Mouse (Mus musculus) lung, embryonic 16.5 days (tissue): Measurements from ENCODE around the gene Rundc3a. TPM values are rescaled to one million over a fixed set of nuclear protein-coding genes. Genes with fewer than 3 reads are reported as not detected.
"Not testable (repeated sequence)": the region's sequence is repeated elsewhere in the genome, so short reads cannot be mapped to it uniquely, and the experiment has no call there.

ENCODE experiments used
- ATAC-seq: fragments of 200-750 bp; cut with Nextera tagmentation; 2 replicates; pipeline ENCODE4 v1.8.0; 2017; ENCODE audit warnings: low read depth, mild to moderate bottlenecking, moderate library complexity
- H3K27ac ChIP-seq: fragments of 300-500 bp; sonication (generic); 2 replicates; pipeline ENCODE4 v1.5.1; 2014; ENCODE audit warnings: mild to moderate bottlenecking, control low read depth, low read length
- H3K27me3 ChIP-seq: fragments of 300-500 bp; sonication (generic); 2 replicates; pipeline ENCODE4 v1.6.1; 2014; ENCODE audit warnings: low read depth, low read length, mixed read lengths; ENCODE audit not compliant: control insufficient read depth, insufficient read depth
- H3K36me3 ChIP-seq: fragments of 300-500 bp; sonication (generic); 2 replicates; pipeline ENCODE4 v1.6.1; 2014; ENCODE audit warnings: low read length; ENCODE audit not compliant: control insufficient read depth, insufficient read depth
- H3K4me1 ChIP-seq: fragments of 300-500 bp; sonication (generic); replicated peaks from 2 replicates; pipeline ENCODE4 v1.6.1; 2014; ENCODE audit warnings: low read length, mixed read lengths; ENCODE audit not compliant: control insufficient read depth, insufficient read depth
- H3K4me2 ChIP-seq: fragments of 300-500 bp; sonication (generic); 2 replicates; pipeline ENCODE4 v1.6.1; 2014; ENCODE audit warnings: low read depth, low read length, control low read depth
- H3K4me3 ChIP-seq: fragments of 300-500 bp; sonication (generic); 2 replicates; pipeline ENCODE4 v1.5.1; 2014; ENCODE audit warnings: mild to moderate bottlenecking, low read length, control low read depth
- H3K9ac ChIP-seq: fragments of 300-500 bp; sonication (generic); 2 replicates; pipeline ENCODE4 v1.6.1; 2014; ENCODE audit warnings: low read length, control low read depth
- H3K9me3 ChIP-seq: fragments of 300-500 bp; sonication (generic); 2 replicates; pipeline ENCODE4 v1.6.1; 2016; ENCODE audit warnings: low read length; ENCODE audit not compliant: control insufficient read depth
- WGBS: fragments of 180-500 bp; shearing (Covaris S2); extraction: QIAGEN DNeasy Blood & Tissue Kit; methylation state at CpG from one replicate; pipeline ENCODE4 v1.1.7; 2014; 5-methylcytosine and 5-hydroxymethylcytosine counted together
- polyA plus RNA-seq: library from polyadenylated mRNA; unstranded; fragments of >200 nt; fragmentation: Nextera tagmentation; extraction: Ambion mirVana; gene quantifications from 2 replicates; pipeline ENCODE4 v1.2.1, GENCODE M21; 2015

Rundc3a gene
- polyA plus RNA-seq, 1 experiment from 2014 or later: 1.8 TPM

DNA sequence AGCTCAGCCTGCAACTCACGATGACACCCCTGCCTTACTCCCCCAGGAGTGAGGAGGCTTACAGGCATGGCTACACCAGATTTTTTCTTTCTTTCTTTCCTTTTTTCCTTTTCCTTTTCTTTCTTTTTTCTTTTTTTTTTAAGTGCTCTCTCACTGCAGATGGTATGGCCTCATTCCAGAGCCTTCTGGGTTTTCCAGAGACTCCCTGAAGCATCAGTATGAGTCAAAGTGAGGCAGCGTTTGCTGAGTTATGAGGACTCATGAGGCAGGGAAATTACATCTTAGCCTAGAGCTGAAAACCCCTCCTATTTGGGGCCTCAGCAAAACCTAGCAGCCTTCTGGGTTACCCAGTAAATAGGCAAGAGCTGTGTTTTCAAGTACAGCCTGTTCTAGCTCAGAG, 8.8 kb upstream of the Rundc3a start:
- no peaks in the 10 kb centered on the region for H3K27me3 ChIP-seq
- H3K27ac ChIP-seq: no peak overlapping the region
- H3K4me1 ChIP-seq: no peaks in the 10 kb centered on the region
- H3K36me3 ChIP-seq: no peaks in the 10 kb centered on the region
- WGBS: 68% methylated on average over 2 of the region's 2 CpGs
- no peak overlapping the region for H3K4me3 ChIP-seq
- H3K9ac ChIP-seq: no peak overlapping the region
- no peaks in the 10 kb centered on the region for H3K9me3 ChIP-seq
- no peak for ATAC-seq
- H3K4me2 ChIP-seq: no peak overlapping the region

DNA sequence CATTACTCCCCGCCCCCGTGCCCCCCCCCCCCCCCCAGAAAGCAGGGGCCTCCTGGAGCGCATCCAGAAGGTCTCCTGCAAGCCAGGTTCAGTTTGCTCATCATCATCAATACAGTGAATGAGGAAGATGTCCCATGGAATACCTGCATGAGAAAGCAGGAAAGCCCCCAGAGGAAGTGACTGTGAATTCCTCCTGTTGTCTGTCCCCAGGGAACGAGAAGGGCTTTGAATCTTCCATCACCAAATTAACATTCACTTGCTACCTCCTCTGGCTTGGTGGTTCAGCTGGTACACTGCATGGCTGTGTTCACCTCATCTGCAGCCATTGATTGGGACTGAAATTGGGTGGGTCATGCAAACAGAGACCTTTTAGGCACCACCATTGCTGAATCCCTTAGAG, 8.1 kb upstream of the Rundc3a start:
- H3K9ac ChIP-seq: no peak overlapping the region
- no peaks in the 10 kb centered on the region for H3K4me1 ChIP-seq
- 45% methylated on average over 4 of the region's 4 CpGs for WGBS
- no peak overlapping the region for H3K4me3 ChIP-seq
- ATAC-seq: no peak
- no peak overlapping the region for H3K27ac ChIP-seq
- H3K27me3 ChIP-seq: no peaks in the 10 kb centered on the region
- no peaks in the 10 kb centered on the region for H3K36me3 ChIP-seq
- no peaks in the 10 kb centered on the region for H3K9me3 ChIP-seq
- no peak overlapping the region for H3K4me2 ChIP-seq

DNA sequence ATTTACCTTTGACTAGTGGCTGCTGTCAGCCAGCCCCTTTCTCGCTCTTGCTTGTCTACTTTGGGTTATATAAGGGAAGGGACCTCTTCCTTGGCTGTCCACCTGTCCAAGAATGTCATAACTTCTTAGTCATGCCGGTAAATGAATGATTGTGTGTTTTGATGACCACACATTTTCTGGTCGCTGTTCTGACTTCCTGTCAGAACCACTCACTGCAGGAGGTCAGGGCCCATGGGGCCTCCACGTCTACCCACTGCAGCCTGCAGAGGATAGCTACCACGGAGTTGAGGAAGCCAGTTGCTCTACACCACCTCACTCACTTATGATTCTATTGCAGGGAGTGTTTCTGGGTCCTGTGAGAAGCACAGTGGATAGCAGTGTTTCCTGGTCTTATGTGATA, 7.1 kb upstream of the Rundc3a start:
- no peaks in the 10 kb centered on the region for H3K9me3 ChIP-seq
- WGBS: 48% methylated on average over 5 of the region's 5 CpGs

DNA sequence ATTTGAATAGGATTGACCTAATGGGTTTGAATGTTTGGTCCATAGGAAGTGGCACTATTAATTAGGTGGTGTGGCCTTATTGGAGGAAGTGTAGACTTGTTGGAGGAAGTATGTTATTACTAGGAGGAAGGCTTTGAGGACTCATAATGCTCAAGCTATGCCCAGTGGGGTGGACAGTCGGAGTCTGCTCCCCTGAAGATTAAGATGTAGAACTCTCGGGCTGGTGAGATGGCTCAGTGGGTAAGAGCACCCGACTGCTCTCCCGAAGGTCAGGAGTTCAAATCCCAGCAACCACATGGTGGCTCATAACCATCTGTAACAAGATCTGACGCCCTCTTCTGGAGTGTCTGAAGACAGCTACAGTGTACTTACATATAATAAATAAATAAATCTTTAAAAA, 3.8 kb upstream of the Rundc3a start:
- H3K4me3 ChIP-seq, H3K9ac ChIP-seq, H3K27me3 ChIP-seq, ATAC-seq, H3K36me3 ChIP-seq, H3K27ac ChIP-seq, H3K9me3 ChIP-seq, H3K4me2 ChIP-seq: not testable (repeated sequence)
- 77% methylated on average over 4 of the region's 5 CpGs for WGBS
- H3K4me1 ChIP-seq: peaks cover 17% of the 10 kb centered on the region

More for the DNA sequence above, 7.1 kb upstream of the Rundc3a start:
- Histone ChIP-seq H3K27me3 (no peaks in the 10 kb centered on the region), H3K36me3 (no peaks in the 10 kb centered on the region), H3K4me3 (no peak overlapping the region), H3K9ac (no peak overlapping the region), H3K27ac (no peak overlapping the region), H3K4me2 (no peak overlapping the region), H3K4me1 (no peaks in the 10 kb centered on the region)
- ATAC-seq: no peak

DNA sequence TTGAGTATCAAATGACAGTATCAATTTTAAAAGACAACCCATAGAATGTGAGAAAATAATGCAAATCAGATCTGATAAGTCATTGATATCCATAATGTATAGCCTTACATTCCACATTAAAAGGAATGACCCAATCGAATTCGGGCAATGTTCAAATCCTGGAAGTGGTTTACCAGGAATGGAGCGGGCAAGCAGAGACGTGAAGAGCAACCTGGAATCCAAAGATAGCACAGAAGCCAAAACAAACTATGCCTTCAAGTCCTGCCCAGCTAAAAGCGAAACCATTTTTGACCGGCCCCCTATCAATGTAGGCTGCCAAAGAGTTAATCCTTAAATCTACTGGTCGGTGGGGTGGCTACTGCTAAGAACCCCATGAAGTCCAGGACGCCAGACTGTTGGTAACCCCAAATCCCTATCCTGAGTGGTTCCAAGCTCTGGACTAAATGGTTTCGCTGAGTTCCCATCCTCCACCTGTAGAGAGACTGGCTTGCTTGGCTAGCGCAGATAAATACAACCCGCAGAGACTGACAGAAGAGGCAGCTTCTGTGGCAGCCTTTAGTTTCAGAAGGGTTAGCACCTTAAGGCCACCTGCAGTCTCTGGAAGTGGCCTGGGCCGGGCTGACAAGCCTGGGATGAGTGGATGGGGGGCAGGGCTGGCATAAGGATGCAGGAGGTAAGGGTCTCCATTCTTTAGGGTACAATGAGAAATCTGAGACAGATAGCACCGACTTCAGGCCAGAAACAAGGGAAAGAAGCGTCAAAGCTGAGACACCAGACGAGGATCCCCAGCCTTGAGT, 564 bp upstream of the Rundc3a start:
- Histone ChIP-seq H3K27me3 (peaks cover 21% of the 10 kb centered on the region), H3K36me3 (no peaks in the 10 kb centered on the region), H3K4me2 (peak overlapping the region; percentile 88), H3K4me1 (peaks cover 17% of the 10 kb centered on the region), H3K4me3 (peak overlapping the region; percentile 48), H3K27ac (no peak overlapping the region), H3K9ac (no peak overlapping the region), H3K9me3 (no peaks in the 10 kb centered on the region; the same call in 1 of the 2 replicates)
- WGBS: 15% methylated on average over 15 of the region's 15 CpGs
- peak; percentile 32; the same call in 1 of the 2 replicates for ATAC-seq

DNA sequence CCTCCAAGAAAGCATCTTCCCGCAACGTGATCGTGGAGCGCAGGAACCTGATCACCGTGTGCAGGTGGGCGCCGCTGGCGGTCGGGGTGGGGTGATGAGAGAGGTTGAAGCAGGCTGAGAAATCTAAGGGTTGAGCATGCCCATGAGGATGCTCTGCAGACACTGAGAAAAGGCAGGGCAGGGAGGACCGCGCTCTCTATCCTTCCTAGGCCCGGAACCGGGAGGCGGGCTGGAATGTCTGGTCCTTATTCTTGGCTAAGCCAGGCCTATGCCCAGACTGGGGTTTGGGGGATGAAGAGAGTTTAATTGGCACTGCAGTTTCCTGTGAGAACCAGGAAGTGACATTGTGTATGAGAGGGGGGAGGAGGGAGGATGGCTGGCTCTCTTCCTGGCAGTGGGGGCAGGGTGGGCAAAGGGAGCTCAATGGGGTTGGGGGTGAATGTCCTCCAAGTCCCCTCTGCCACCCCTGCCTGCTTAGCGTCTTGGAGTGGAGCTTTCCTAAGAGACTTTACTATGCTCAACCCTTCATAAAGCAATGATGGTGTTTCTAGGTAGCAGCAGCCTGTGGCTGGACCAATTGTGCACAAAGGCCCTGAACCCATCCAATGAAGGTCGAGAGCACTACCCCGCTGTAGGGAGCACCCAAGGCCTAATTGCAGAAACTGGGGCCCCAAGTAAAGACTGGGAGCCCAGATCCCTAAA, 667 bp downstream of the Rundc3a start:
- no peak overlapping the region for H3K27ac ChIP-seq
- H3K9ac ChIP-seq: peak overlapping the region; percentile 43
- no peaks in the 10 kb centered on the region for H3K36me3 ChIP-seq
- ATAC-seq: 0 out of 2 replicates have a peak, but pooled peaks have one; percentile 15
- H3K27me3 ChIP-seq: peaks cover 30% of the 10 kb centered on the region
- H3K4me2 ChIP-seq: peak overlapping the region; percentile 88
- peaks cover 17% of the 10 kb centered on the region for H3K4me1 ChIP-seq
- 7% methylated on average over 17 of the region's 17 CpGs for WGBS
- peak overlapping the region; percentile 48 for H3K4me3 ChIP-seq
- no peaks in the 10 kb centered on the region; the same call in 1 of the 2 replicates for H3K9me3 ChIP-seq

DNA sequence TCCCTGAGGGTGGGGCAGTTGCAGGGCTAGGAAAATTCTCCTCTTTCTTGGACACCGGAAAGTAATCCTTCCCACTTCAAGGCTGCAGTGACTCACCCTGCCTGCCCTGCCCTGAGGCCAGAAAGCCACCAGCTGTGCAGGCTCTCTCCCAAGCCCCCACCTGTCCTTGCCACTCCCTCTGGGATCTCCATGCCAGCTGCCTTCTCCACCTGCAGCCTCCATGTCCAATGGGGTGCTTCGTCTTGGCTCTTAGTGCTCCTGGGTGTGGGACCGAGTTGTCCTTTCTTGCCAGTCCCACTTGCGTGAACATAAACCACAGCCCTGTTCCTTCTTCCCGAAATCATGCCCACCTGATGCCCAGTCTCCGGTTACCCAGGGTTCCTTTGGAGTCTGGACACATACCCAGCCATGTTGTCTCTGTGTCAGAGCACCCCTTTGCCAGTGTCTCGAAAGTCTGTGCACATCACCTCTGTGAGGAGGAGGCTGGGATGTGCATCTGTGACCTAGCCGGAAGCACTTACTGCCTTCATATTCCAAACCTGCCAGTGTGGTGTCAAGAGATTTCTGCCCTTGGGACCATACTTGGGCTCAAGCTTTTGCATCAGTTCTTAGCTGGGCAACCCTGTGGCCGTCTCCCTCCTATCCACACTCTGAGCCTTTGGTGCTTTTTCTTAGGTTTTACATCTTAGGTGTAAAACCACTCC, 1.4 kb downstream of the Rundc3a start:
- Histone ChIP-seq H3K4me3 (no peak overlapping the region), H3K27ac (no peak overlapping the region), H3K9ac (no peak overlapping the region), H3K4me2 (no peak overlapping the region), H3K9me3 (no peaks in the 10 kb centered on the region; the same call in 1 of the 2 replicates), H3K4me1 (peaks cover 24% of the 10 kb centered on the region), H3K36me3 (no peaks in the 10 kb centered on the region), H3K27me3 (peaks cover 37% of the 10 kb centered on the region)
- ATAC-seq: no peak
- 77% methylated on average over 9 of the region's 9 CpGs for WGBS

DNA sequence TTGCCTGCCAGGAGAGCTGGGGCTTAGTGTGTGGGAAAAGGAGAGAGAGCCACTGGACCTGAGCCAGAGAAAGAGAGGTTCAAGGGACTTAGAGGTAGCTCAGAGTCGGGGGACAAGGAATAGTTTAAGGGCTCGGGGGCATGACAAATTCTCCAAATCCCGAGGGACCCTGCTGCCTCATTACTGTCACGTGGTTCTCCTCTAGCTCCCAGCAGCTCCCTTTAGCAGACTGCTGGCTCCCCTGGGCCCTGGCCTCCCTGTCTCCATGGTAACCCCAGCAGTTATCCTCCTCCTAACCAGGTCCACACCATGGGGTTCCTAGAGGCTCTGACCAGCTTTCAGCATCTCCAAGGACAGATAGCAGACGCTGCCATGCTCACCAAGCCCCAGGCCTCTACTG, 2.0 kb downstream of the Rundc3a start:
- Histone ChIP-seq H3K4me3 (no peak overlapping the region), H3K9me3 (no peaks in the 10 kb centered on the region; the same call in 1 of the 2 replicates), H3K9ac (no peak overlapping the region), H3K27me3 (peaks cover 44% of the 10 kb centered on the region), H3K36me3 (no peaks in the 10 kb centered on the region), H3K4me2 (no peak overlapping the region), H3K27ac (no peak overlapping the region), H3K4me1 (peaks cover 29% of the 10 kb centered on the region)
- WGBS: 12% methylated on average over 5 of the region's 5 CpGs
- ATAC-seq: no peak

DNA sequence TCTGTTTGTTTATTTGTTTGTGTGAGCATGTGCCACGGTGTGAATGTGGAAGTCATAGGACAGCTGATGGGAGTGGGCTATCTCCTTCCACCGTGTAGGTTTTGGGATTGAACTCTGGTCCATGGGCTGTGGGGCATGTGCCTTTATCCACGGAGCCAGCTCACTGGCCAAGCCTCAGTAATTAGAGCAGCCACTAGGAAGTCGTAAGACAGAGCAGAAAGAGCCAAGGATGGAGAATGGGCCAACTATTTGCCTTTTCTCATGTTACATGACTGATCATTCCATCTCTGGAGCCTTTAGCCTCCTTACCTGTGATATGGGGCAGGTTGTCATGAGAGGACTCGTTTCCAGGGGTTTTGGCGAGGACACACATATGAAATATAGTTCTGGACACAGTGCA, 3.1 kb downstream of the Rundc3a start:
- no peak overlapping the region for H3K9ac ChIP-seq
- no peaks in the 10 kb centered on the region; the same call in 1 of the 2 replicates for H3K9me3 ChIP-seq
- no peak overlapping the region for H3K27ac ChIP-seq
- ATAC-seq: no peak
- no peak overlapping the region for H3K4me2 ChIP-seq
- no peaks in the 10 kb centered on the region for H3K36me3 ChIP-seq
- H3K27me3 ChIP-seq: peaks cover 47% of the 10 kb centered on the region
- WGBS: 46% methylated on average over 6 of the region's 6 CpGs
- H3K4me3 ChIP-seq: no peak overlapping the region
- H3K4me1 ChIP-seq: peaks cover 29% of the 10 kb centered on the region
